Mouse (Mus musculus) megakaryocyte, embryonic 14.5 days (primary cell): Measurements from ENCODE around the gene Olfr835.

Experiments
- FLI1 ChIP-seq: IDR thresholded peaks from 2 replicates; pipeline ENCODE4 v1.6.1; 2012; ENCODE audit warnings: low read length, inconsistent platforms, mixed read lengths
- GATA1 ChIP-seq: IDR thresholded peaks from 3 replicates; pipeline ENCODE4 v1.6.1; 2012; ENCODE audit warnings: mixed read lengths, low read length, inconsistent platforms, borderline replicate concordance

- TF ChIP-seq GATA1 (no peak), FLI1 (no peak)
Measured at GRCm38 (mm10) chr9:19084986-19085385, 52.5 kb downstream of the Olfr835 start.
